Mouse (Mus musculus) frontal cortex, postnatal 36 days (tissue): Measurements from ENCODE around the gene 4933411K16Rik.

Source experiments
- DNase-seq, 2 experiments: peaks; one replicate each; pipeline ENCODE4 v3.0.0; 2022; ENCODE audit warnings: low spot score in 2 of 2

Gene 4933411K16Rik

GRCm38 (mm10) chr19:42035456-42036248 lies 16.4 kb upstream of the 4933411K16Rik start, which contains the start of gene Ankrd2:
Ankrd2 (plus strand) TSS chr19:42036000.
- peak; percentile 64 to 74 for DNase-seq

- DNase-seq = no peak
These were observed 15.7 kb upstream of the 4933411K16Rik start for GRCm38 (mm10) chr19:42036357-42036756.

GRCm38 (mm10) chr19:42037167-42037702 lies 14.8 kb upstream of the 4933411K16Rik start:
- no peak for DNase-seq

GRCm38 (mm10) chr19:42038310-42038709 lies 13.7 kb upstream of the 4933411K16Rik start:
- DNase-seq = no peak

GRCm38 (mm10) chr19:42043988-42044387 lies 8.1 kb upstream of the 4933411K16Rik start:
- no peak for DNase-seq

GRCm38 (mm10) chr19:42045269-42046102 lies 6.6 kb upstream of the 4933411K16Rik start, which contains the start of gene Hoga1:
Hoga1 (plus strand) TSS chr19:42045610.
- peak in 1 of 2 experiments; percentile 21 for DNase-seq

GRCm38 (mm10) chr19:42050251-42050650 lies 1.8 kb upstream of the 4933411K16Rik start:
- no peak for DNase-seq

- no peak for DNase-seq
These were observed 697 bp upstream of the 4933411K16Rik start for GRCm38 (mm10) chr19:42051351-42051750.

- DNase-seq = no peak
These were observed 2.2 kb downstream of the 4933411K16Rik start for GRCm38 (mm10) chr19:42054255-42054654.

GRCm38 (mm10) chr19:42055881-42056280 lies 3.8 kb downstream of the 4933411K16Rik start:
- DNase-seq = no peak

GRCm38 (mm10) chr19:42056719-42057409 lies 4.8 kb downstream of the 4933411K16Rik start:
- DNase-seq = no peak

- DNase-seq = no peak
These were observed 6.4 kb downstream of the 4933411K16Rik start for GRCm38 (mm10) chr19:42058426-42058825.

GRCm38 (mm10) chr19:42061443-42061842 lies 9.4 kb downstream of the 4933411K16Rik start:
- no peak for DNase-seq

- no peak for DNase-seq
These were observed 16.6 kb downstream of the 4933411K16Rik start for GRCm38 (mm10) chr19:42068441-42069240.

GRCm38 (mm10) chr19:42069241-42069525 lies 17.1 kb downstream of the 4933411K16Rik start:
- DNase-seq = peak in 1 of 2 experiments; percentile 36

GRCm38 (mm10) chr19:42071221-42071620 lies 19.2 kb downstream of the 4933411K16Rik start:
- DNase-seq = no peak

GRCm38 (mm10) chr19:42071886-42072608 lies 20.0 kb downstream of the 4933411K16Rik start:
- DNase-seq = no peak

- no peak for DNase-seq
These were observed 20.8 kb downstream of the 4933411K16Rik start for GRCm38 (mm10) chr19:42072802-42073201.

GRCm38 (mm10) chr19:42075051-42075450 lies 23.0 kb downstream of the 4933411K16Rik start:
- DNase-seq = no peak

GRCm38 (mm10) chr19:42075992-42076391 lies 23.9 kb downstream of the 4933411K16Rik start:
- DNase-seq = no peak
